Mouse (Mus musculus): ENCODE data around the gene L3hypdh.

The L3hypdh gene

DNA sequence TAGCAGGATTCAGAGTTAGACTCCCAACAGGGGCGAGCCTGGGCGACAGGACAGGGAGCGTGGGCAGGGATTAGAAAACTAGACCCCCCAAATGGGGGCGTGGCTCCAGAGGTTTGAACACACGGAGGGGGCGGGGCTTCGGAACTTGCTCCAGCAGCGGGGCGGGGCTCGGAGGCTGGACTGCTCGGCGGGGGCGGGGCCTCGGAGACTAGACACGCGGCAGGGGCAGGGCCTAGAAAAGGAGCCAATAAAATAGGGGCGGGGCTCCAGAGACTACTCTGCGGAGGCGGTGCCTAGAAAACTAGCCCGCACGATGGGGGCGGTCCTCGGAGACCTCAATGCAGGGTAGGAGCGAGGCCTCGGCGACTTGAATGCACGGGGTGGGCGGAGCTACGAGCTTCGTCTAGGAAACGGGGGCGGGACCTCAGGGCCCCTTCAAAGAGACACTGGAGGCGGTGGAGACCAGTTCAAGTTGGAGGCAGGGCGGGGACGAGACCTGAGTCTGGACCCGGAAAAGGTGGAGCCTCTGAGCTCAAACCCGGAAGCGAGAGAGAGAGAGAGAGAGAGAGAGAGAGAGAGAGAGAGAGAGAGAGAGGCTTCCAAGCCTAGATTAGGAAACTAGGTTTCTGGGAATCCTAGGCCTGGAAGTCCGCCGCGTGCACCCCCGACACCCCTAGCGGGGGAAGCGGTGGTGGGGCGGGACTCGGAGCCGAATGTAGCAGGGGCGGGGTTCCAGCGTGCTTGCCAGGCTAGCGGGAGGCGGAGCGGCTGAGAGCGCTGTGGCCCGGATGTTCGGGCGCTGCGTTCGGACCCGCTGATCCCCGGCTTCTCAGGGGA, at the start of gene L3hypdh, which contains the start of gene Jkamp:
Gene L3hypdh, minus strand, starts transcription at position 111 of the 837 bp plus-strand sequence.
Gene Jkamp, plus strand, starts transcription at position 261 of the 837 bp plus-strand sequence.
- DNase-seq (ENCODE audit: low spot score in 2 of 2): peak; percentile 98

- DNase-seq (ENCODE audit: low spot score in 2 of 2): no peak
Measured at GRCm38 (mm10) chr12:72129203-72129602, 44.0 kb upstream of the L3hypdh start.

DNA sequence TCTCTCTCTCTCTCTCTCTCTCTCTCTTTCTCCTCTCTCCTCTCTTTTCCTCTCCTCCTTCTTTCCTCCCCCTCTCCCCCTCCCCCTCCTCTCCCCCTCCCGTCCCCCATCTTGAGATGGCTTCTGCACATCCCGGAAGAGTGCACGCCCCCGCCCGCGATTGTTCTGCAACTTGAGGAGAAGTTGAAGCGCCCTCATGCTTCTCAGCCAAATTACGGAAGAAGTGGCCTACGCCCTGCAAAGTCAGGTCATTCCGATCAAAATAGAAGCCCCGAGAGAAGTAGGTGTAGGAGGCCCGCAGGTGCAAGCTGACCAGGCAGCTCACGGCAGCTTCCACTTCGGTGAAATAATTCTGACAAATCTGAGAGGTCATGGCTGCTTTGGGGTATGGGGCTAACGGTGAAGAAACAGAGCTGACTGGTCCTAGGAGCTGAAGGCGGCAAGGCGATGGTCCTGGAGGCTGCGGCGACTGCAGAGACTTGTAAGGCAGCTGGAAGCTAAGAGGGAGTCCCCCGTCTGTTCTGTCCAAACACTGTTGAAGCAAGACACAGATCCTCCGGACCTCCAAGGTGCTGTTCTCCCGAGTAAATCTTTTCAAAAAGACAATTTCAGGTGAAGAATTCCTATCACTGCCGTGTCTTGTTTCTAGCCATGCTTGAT, 30.6 kb upstream of the L3hypdh start:
- no peak for DNase-seq (ENCODE audit: low spot score in 2 of 2)

- DNase-seq (ENCODE audit: low spot score in 2 of 2): no peak
Measured at GRCm38 (mm10) chr12:72115126-72115525, 29.9 kb upstream of the L3hypdh start.

DNA sequence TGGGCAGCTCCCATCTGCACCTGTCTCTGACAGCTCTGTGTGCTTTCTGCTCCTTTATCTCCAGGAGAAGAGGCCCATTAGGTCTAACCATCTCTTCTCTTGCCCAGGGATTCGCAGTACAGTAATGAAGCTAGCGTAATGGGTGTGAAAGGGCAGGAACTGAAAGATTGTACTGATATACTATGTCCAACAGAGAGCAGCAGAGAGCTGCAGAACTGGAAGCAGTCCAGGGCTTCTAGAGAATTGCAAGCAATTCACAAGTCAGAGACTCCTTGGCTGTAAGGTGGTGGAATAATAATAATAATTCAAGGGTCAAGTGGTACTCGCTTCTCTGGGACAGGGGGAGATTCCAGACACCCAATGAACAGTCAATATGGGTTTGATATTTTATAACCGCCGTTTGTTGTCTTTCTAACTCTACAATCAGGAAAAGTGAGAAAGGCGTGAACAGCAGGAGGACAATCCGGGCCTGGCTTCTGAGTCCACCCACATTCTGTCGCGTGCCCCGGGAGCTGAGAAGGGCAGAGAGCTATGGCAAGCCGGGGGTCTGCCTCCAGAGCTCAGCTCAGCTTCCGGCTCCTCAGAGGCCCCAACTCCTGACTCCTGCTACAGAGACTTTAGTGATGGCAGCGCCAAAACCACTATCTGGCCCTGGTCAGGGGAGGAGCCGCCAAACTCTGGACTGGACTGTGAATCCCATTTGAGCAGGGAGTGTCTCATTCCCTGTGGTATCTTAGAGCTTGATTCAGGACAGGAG, 19.5 kb upstream of the L3hypdh start:
- DNase-seq (ENCODE audit: low spot score in 2 of 2): peak; percentile 59 to 78

- no peak for DNase-seq (ENCODE audit: low spot score in 2 of 2)
Measured at GRCm38 (mm10) chr12:72104027-72104426, 18.8 kb upstream of the L3hypdh start.

DNA sequence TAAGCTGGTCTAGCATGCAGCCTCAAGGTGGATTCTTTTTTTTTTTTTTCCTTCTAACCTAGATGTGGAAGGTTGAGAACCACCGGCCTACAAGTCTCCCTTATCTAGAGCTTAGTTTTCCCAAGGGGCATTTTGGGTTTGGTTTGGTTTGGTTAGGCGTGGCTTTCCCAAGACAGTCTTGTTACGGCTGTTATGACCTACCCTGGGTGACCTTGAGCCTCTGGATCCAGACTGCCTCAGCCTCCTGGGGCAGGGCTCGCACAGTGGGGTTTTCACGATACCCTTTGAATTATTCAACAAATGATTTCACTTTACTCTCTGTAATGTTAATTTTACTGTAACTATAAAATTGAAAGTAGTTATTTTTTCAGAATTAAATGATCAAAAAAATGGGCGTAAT, 17.5 kb upstream of the L3hypdh start:
- no peak for DNase-seq (ENCODE audit: low spot score in 2 of 2)

DNA sequence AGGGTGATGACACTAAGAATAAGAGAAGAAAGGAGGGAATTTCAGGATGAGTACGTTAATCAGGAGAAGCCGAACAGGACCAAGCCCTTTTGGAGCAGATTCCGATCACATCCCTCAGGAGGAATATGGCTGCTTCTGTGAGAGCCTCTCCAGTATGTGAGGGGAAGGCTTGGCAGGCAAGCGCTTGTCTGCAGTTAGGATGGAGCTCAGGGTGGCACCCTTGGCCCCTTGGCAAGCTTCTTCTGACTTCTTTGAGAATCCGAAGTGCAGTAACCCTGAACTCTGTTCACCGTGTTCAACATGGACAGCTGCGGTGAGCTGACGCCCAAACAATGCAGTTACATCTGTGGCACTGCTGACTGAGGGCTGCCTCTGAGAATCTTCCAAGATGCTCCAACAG, 11.7 kb upstream of the L3hypdh start:
- DNase-seq (ENCODE audit: low spot score in 2 of 2): no peak

DNA sequence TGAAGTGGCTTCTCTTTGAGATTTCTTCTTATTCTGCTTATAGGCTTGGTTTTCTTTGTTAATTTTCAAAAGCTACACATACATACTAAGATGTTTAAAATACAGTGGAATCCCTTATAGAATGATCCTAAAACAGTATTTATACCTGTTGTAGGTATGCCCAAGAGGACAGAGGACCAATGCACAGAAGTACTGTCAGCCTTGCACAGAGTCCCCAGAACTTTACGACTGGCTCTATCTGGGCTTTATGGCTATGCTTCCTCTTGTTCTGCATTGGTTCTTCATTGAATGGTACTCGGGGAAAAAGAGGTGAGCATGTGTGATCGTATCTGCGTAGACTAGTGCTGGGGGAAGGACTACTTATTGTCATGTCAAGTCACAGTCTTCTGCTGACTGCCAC, 4.6 kb upstream of the L3hypdh start:
- no peak for DNase-seq (ENCODE audit: low spot score in 2 of 2)

- DNase-seq (ENCODE audit: low spot score in 2 of 2): no peak
Measured at GRCm38 (mm10) chr12:72086166-72086825, 1.1 kb upstream of the L3hypdh start.

DNA sequence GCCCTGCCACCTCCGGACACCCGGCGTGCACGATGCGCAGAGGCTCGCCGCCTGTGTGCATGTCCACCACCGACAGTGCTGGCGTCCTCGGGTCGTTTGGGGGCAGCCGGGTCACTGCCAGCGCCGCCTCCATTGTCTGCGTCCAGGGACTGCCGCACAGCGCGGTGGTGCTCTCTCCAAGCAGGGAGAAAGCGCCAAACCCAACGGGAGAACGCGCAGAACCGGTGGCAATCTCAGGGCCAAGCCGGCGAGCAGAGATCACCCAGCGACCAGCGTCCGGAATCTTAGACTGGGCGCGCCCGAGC, 263 bp downstream of the L3hypdh start:
- no peak for DNase-seq (ENCODE audit: low spot score in 2 of 2)

DNA sequence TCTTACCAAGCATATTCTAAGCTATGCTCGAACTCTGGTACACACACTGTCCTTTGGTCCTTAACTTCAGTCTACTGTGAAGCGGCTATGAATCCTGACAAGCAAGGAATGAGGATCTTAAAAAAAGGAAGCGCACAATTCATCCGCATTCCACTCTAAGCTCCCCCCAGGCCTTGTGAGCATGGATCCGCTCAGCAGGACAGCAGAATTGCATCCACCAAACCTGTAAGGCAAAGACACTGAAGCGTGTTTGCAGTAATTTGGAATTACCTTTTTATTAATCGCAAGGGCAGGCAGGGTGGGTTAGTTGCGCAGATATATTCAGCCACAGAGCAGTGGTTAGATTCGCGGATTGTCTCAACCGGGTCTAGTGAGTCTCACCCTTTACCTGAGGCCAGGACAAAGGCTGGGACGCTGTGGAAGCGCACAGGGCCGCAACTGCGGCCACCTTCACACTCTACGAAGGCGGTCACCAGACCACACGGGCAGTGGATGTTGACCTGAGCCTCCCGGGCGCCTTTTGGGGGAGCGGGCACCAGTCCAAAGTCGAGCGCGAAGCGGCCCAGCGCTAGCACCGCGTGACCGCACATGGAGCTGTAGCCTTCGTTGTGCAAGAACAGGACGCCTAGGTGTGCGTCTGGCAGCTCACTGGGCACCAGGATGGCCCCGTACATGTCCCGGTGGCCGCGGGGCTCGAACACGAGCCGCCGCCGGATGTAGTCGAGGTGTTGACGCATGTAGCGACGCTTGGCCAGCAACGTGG, 797 bp downstream of the L3hypdh start:
- DNase-seq (ENCODE audit: low spot score in 2 of 2): no peak

DNA sequence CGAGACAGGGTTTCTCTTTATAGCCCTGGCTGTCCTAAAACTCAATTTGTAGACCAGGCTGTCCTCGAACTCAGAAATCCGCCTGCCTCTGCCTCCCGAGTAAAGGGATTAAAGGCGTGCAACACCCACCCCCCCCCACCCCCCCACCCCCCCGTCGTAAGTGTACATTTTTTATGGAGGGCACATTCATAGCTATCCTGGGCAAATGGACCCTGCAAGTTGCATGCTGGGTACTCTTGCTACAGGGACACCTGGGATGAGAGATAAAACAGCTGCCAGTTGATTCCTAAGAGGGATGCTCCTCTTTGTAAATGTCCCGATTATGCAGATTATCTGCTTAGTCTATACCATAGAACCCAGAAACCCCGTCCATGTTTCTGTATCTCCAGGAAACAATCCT, 2.0 kb downstream of the L3hypdh start:
- DNase-seq (ENCODE audit: low spot score in 2 of 2): no peak

DNA sequence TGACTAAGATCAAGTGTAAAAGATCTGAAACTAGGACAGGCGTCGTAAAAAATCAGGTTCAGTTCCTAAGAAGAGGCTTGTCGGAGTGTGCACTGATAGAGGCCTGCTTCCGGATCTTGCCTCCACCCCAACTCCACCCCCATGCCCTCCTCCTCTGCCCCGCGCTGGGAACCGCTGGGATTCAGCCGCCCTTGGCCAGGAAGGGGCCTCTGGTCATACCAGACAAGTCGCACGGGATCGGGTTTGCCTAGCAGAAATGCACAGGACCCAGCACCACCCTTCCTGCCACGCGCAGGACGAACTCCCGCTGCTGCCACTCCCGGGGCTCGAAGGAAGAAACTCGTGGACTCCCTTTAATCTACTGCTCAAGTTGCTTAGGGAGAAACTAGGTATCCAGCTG, 2.9 kb downstream of the L3hypdh start:
- DNase-seq (ENCODE audit: low spot score in 2 of 2): no peak

DNA sequence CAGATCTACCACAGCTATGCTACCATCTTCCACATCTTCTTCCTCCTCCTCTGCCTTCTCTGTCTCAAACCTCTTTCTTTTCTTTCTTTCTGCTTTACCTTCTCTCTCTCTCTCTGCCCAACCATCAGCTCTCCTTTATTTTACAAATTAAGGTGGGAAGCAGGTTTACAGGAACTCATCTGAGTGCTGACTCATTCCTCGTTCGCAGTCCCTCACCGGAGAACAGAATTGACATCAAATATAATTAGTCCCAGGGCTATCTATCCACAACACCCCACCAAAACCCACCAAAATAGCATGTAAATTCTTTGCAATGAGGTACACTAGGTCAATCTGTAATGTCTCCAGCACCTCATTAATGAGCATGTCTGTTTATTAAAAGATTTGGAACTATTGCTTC, 3.3 kb downstream of the L3hypdh start:
- no peak for DNase-seq (ENCODE audit: low spot score in 2 of 2)

- no peak for DNase-seq (ENCODE audit: low spot score in 2 of 2)
Measured at GRCm38 (mm10) chr12:72078248-72078647, 7.0 kb downstream of the L3hypdh start.

DNA sequence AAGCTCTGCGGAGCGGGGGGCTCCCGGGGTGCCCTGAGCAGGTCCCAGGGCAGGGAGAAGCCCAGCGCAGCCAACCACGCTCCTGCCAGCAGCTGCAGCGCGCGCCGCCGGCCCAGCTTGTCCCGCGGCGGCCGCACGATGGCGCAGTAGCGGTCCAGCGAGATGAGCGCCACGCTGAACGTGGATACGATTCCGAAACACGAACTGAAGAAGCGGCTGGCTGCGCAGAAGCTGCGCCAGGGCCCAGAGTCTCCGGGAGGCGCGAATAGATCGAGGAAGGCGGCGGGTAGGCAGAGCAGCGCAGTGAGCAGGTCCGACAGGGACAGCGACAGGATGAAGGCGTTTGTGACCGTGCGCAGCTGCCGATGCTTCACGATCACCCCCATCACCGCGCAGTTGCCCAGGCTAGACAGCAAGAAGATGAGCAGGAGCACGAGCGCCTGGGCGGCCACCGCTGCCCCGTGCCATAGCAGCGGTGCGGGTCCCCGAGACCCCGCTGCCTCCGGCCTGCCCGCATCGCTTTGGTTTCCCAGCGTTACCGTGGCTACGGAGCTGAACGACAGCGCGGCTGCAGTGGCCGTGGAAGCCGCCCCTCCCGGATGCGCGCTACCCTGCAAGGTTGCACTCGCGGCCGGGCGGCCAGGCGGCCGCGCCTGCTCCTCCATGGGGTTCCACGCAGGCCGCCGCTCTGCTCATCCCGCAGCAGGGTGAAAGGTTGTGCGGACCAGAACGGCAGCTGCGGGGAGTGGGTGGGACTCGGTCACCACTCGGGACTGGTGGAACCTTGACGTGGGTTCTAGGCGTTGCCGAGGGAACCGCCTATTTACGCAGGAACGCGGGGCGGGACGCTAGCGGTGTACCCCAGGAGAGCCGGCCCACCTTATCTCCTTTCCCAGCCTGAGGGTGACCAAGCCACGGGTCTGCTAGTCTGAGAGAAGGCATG, 14.6 kb downstream of the L3hypdh start, which contains the start of gene Gpr135:
Gene Gpr135, minus strand, starts transcription at position 799 of the 943 bp plus-strand sequence.
- DNase-seq (ENCODE audit: low spot score in 2 of 2): peak; percentile 91 to 93

GRCm38 (mm10) chr12:72069626-72070326, 15.5 kb downstream of the L3hypdh start:
- DNase-seq (ENCODE audit: low spot score in 2 of 2): no peak

DNA sequence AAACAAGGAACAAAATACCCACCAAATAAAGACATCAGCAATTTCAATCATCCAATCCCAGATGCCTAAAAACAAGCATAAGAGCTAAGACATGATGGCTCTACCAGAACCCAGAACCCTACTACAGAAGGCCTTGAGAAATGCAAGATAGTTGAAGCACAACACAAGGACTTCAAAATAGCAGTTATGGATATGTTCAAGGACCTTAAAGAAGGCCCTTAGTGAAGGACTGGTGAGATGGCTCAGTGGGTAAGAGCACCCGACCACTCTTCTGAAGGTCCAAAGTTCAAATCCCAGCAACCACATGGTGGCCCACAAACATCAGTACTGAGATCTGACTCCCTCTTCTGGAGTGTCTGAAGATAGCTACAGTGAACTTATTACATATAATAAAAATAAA, 27.5 kb downstream of the L3hypdh start:
- DNase-seq (ENCODE audit: low spot score in 2 of 2): no peak
